ENCODE assay signal across 18 mouse cellular contexts in genomic region chr2:33812980-33813379, GRCm38 (mm10).
DNase-seq lines count a peak whose midpoint lies in the region; ATAC-seq and TF ChIP-seq lines count a peak whose summit lies in the region.
"Had no signal": no experiment of that assay in that cellular context is flagged by ENCODE, and none has a peak within 500 bp of the region (broad histone marks: within the 10 kb centered on the region; RNA-seq: fewer than 3 reads in every experiment).

No protein-coding gene starts in this region.

- 54% methylated on average over 11 of the region's 11 CpGs for WGBS in forebrain, embryonic 11.5 days
- WGBS in forebrain, embryonic 10.5 days = 77% methylated on average over 11 of the region's 11 CpGs
- 49% methylated on average over 11 of the region's 11 CpGs for WGBS in midbrain, embryonic 15.5 days
- 84% methylated on average over 11 of the region's 11 CpGs for WGBS in midbrain, embryonic 10.5 days
- 16% methylated on average over 11 of the region's 11 CpGs for WGBS in forebrain, postnatal 0 days
- 49% methylated on average over 11 of the region's 11 CpGs for WGBS in neural tube, embryonic 14.5 days

- peak overlapping the region; percentile 27; the same call in 1 of the 2 replicates for H3K27ac ChIP-seq in forebrain, embryonic 11.5 days (ENCODE audit: low read depth, low read length)
- H3K27ac ChIP-seq in forebrain, embryonic 10.5 days = no peak overlapping the region
- 0 out of 2 replicates have a peak overlapping the region, but pooled peaks have one; percentile 48 for H3K27ac ChIP-seq in midbrain, embryonic 15.5 days
- H3K27ac ChIP-seq in midbrain, embryonic 10.5 days (replicated peaks) = no peak overlapping the region
- H3K27ac ChIP-seq in forebrain, postnatal 0 days (ENCODE audit: low read depth, low read length) = 0 out of 2 replicates have a peak overlapping the region, but pooled peaks have one; percentile 29
- H3K27ac ChIP-seq in neural tube, embryonic 14.5 days (ENCODE audit: low read depth, low read length) = peak overlapping the region; percentile 22; the same call in 1 of the 2 replicates
- H3K27ac ChIP-seq: embryonic facial prominence, embryonic 13.5 days; intestine, embryonic 15.5 days; liver, embryonic 13.5 days; stomach, postnatal 0 days had no signal

- no peak for DNase-seq in forebrain, embryonic 11.5 days (ENCODE audit: low spot score)
- DNase-seq in forebrain, embryonic 10.5 days (ENCODE audit: extremely low spot score, low spot score) = no peak
- no peak for DNase-seq in midbrain, embryonic 10.5 days (ENCODE audit: low spot score)
- DNase-seq in forebrain, postnatal 0 days = peak; percentile 69
- no peak for DNase-seq in spleen, adult 18-20 months
- no peak for DNase-seq in embryo, embryonic 9.5 days (ENCODE audit: extremely low spot score)
- DNase-seq: gastrocnemius, postnatal 14 days; heart, postnatal 14 days; kidney, postnatal 10 days; liver, embryonic 13.5 days; right cerebral cortex, adult 18-20 months; thymus, postnatal 36 days had no signal

- H3K36me3 ChIP-seq in forebrain, embryonic 11.5 days (ENCODE audit: control insufficient read depth, insufficient read depth, low read length) = no peaks in the 10 kb centered on the region
- H3K36me3 ChIP-seq in forebrain, embryonic 10.5 days (replicated peaks) = peaks cover 11% of the 10 kb centered on the region
- H3K36me3 ChIP-seq in midbrain, embryonic 15.5 days (replicated peaks) = no peaks in the 10 kb centered on the region
- H3K36me3 ChIP-seq in midbrain, embryonic 10.5 days = peaks cover 14% of the 10 kb centered on the region
- peaks cover 17% of the 10 kb centered on the region for H3K36me3 ChIP-seq in forebrain, postnatal 0 days (ENCODE audit: insufficient read depth)
- H3K36me3 ChIP-seq in neural tube, embryonic 14.5 days (ENCODE audit: control insufficient read depth, insufficient read depth, low read length) = peaks cover 7% of the 10 kb centered on the region; the same call in 1 of the 2 replicates
- H3K36me3 ChIP-seq: intestine, embryonic 15.5 days; liver, embryonic 13.5 days had no signal

- peaks cover 21% of the 10 kb centered on the region for H3K4me1 ChIP-seq in forebrain, embryonic 11.5 days (replicated peaks; ENCODE audit: control insufficient read depth, insufficient read depth, low read length)
- H3K4me1 ChIP-seq in forebrain, embryonic 10.5 days = peaks cover 67% of the 10 kb centered on the region
- peaks cover 68% of the 10 kb centered on the region for H3K4me1 ChIP-seq in midbrain, embryonic 15.5 days
- H3K4me1 ChIP-seq in midbrain, embryonic 10.5 days = peaks cover 42% of the 10 kb centered on the region
- 0 out of 2 replicates have a peak, but pooled peaks cover 19% of the 10 kb centered on the region for H3K4me1 ChIP-seq in forebrain, postnatal 0 days (ENCODE audit: insufficient read depth)
- H3K4me1 ChIP-seq in neural tube, embryonic 14.5 days (ENCODE audit: control insufficient read depth, insufficient read depth, low read length) = peaks cover 45% of the 10 kb centered on the region
- H3K4me1 ChIP-seq: intestine, embryonic 15.5 days had no signal

- no peaks in the 10 kb centered on the region for H3K9me3 ChIP-seq in forebrain, embryonic 11.5 days (ENCODE audit: control insufficient read depth, low read length)
- no peaks in the 10 kb centered on the region for H3K9me3 ChIP-seq in forebrain, embryonic 10.5 days
- H3K9me3 ChIP-seq in midbrain, embryonic 15.5 days = no peaks in the 10 kb centered on the region
- no peaks in the 10 kb centered on the region for H3K9me3 ChIP-seq in midbrain, embryonic 10.5 days (replicated peaks)
- H3K9me3 ChIP-seq in forebrain, postnatal 0 days (ENCODE audit: low read length) = no peaks in the 10 kb centered on the region
- no peaks in the 10 kb centered on the region for H3K9me3 ChIP-seq in neural tube, embryonic 14.5 days (ENCODE audit: control insufficient read depth, low read length)
- H3K9me3 ChIP-seq: embryonic facial prominence, embryonic 13.5 days; intestine, embryonic 15.5 days; liver, embryonic 13.5 days had no signal

- no peaks in the 10 kb centered on the region for H3K27me3 ChIP-seq in forebrain, embryonic 11.5 days (ENCODE audit: control insufficient read depth, insufficient read depth, low read length)
- peaks cover 9% of the 10 kb centered on the region; the same call in 1 of the 2 replicates for H3K27me3 ChIP-seq in forebrain, embryonic 10.5 days (ENCODE audit: poor library complexity, severe bottlenecking)
- no peaks in the 10 kb centered on the region for H3K27me3 ChIP-seq in midbrain, embryonic 15.5 days (replicated peaks)
- H3K27me3 ChIP-seq in midbrain, embryonic 10.5 days (ENCODE audit: low read depth, poor library complexity, severe bottlenecking) = no peaks in the 10 kb centered on the region
- H3K27me3 ChIP-seq in forebrain, postnatal 0 days (ENCODE audit: insufficient read depth, low read length) = no peaks in the 10 kb centered on the region
- H3K27me3 ChIP-seq in neural tube, embryonic 14.5 days (ENCODE audit: control insufficient read depth, insufficient read depth, low read length) = no peaks in the 10 kb centered on the region
- H3K27me3 ChIP-seq: CH12.LX; embryonic facial prominence, embryonic 13.5 days; intestine, embryonic 15.5 days; liver, embryonic 13.5 days had no signal

- H3K9ac ChIP-seq in forebrain, embryonic 11.5 days (ENCODE audit: low read length) = no peak overlapping the region
- H3K9ac ChIP-seq in midbrain, embryonic 15.5 days = no peak overlapping the region
- H3K9ac ChIP-seq in forebrain, postnatal 0 days = no peak overlapping the region
- no peak overlapping the region for H3K9ac ChIP-seq in neural tube, embryonic 14.5 days (replicated peaks; ENCODE audit: low read depth, low read length)
- H3K9ac ChIP-seq: embryonic facial prominence, embryonic 13.5 days; intestine, embryonic 15.5 days; liver, embryonic 13.5 days had no signal

- H3K4me3 ChIP-seq in forebrain, embryonic 11.5 days (ENCODE audit: low read depth, low read length) = no peak overlapping the region
- H3K4me3 ChIP-seq in forebrain, embryonic 10.5 days = no peak overlapping the region
- no peak overlapping the region for H3K4me3 ChIP-seq in midbrain, embryonic 15.5 days
- H3K4me3 ChIP-seq in midbrain, embryonic 10.5 days = no peak overlapping the region
- no peak overlapping the region for H3K4me3 ChIP-seq in forebrain, postnatal 0 days (ENCODE audit: low read depth, low read length)
- H3K4me3 ChIP-seq in neural tube, embryonic 14.5 days (ENCODE audit: low read depth, low read length) = no peak overlapping the region
- H3K4me3 ChIP-seq: embryonic facial prominence, embryonic 13.5 days; intestine, embryonic 15.5 days; liver, embryonic 13.5 days had no signal

- H3K4me2 ChIP-seq in forebrain, embryonic 11.5 days (ENCODE audit: low read depth, low read length, severe bottlenecking) = no peak overlapping the region
- H3K4me2 ChIP-seq in midbrain, embryonic 15.5 days = no peak overlapping the region
- H3K4me2 ChIP-seq in forebrain, postnatal 0 days (ENCODE audit: low read depth) = no peak overlapping the region
- no peak overlapping the region for H3K4me2 ChIP-seq in neural tube, embryonic 14.5 days (ENCODE audit: low read depth, low read length)
- H3K4me2 ChIP-seq: embryonic facial prominence, embryonic 13.5 days; intestine, embryonic 15.5 days; liver, embryonic 13.5 days had no signal

- ATAC-seq in forebrain, embryonic 11.5 days (replicated peaks; ENCODE audit: low FRiP score) = no peak
- no peak for ATAC-seq in midbrain, embryonic 15.5 days (replicated peaks)
- ATAC-seq in forebrain, postnatal 0 days = peak; percentile 73
- no peak for ATAC-seq in neural tube, embryonic 14.5 days (ENCODE audit: low read depth)
- ATAC-seq: intestine, embryonic 15.5 days had no signal

- TF ChIP-seq CTCF in forebrain, postnatal 0 days (IDR thresholded peaks at IDR 0.05; ENCODE audit: low read depth) = no peak

Comparison
In these comparisons a context has a peak if more than half of its experiments do, and no peak if none do; other contexts are left out.
1. H3K27ac ChIP-seq: peak in forebrain, embryonic 11.5 days (single experiment), midbrain, embryonic 15.5 days (single experiment), forebrain, postnatal 0 days (single experiment) and neural tube, embryonic 14.5 days (single experiment); none in forebrain, embryonic 10.5 days (single experiment) and midbrain, embryonic 10.5 days (single experiment).